Mouse (Mus musculus) liver, postnatal 0 days (tissue): ENCODE data around the gene Gm28048. TPM values are rescaled to one million over a fixed set of nuclear protein-coding genes. Genes with fewer than 3 reads are reported as not detected.

Experiments
- ATAC-seq: fragments of 200-750 bp; cut with Nextera tagmentation; 2 replicates; pipeline ENCODE4 v1.8.0; 2017; ENCODE audit warnings: mild to moderate bottlenecking, moderate library complexity
- DNase-seq: peaks from one replicate; pipeline ENCODE4 v3.0.0-alpha.2; 2016
- H3K27ac ChIP-seq: fragments of 300-500 bp; sonication (generic); 2 replicates; pipeline ENCODE4 v1.5.1; 2014; ENCODE audit warnings: antibody characterized with exemption, moderate library complexity, mild to moderate bottlenecking, low read depth
- H3K27me3 ChIP-seq: fragments of 300-500 bp; sonication (generic); 2 replicates; pipeline ENCODE4 v1.6.1; 2014; ENCODE audit warnings: low read length, control low read depth, mixed read lengths; ENCODE audit not compliant: insufficient read depth
- H3K36me3 ChIP-seq: fragments of 300-500 bp; sonication (generic); replicated peaks from 2 replicates; pipeline ENCODE4 v1.6.1; 2014; ENCODE audit warnings: mild to moderate bottlenecking, control low read depth, low read length, moderate library complexity, mixed read lengths; ENCODE audit not compliant: insufficient read depth
- H3K4me1 ChIP-seq: fragments of 300-500 bp; sonication (generic); 2 replicates; pipeline ENCODE4 v1.6.1; 2014; ENCODE audit warnings: antibody characterized with exemption, mild to moderate bottlenecking, control low read depth; ENCODE audit not compliant: insufficient read depth
- H3K4me2 ChIP-seq: fragments of 300-500 bp; sonication (generic); 2 replicates; pipeline ENCODE4 v1.6.1; 2014; ENCODE audit warnings: low read depth, mild to moderate bottlenecking, low read length, moderate library complexity, mixed read lengths
- H3K4me3 ChIP-seq: fragments of 300-500 bp; sonication (generic); 2 replicates; pipeline ENCODE4 v1.5.1; 2014; ENCODE audit warnings: low read depth, low read length
- H3K9ac ChIP-seq: fragments of 300-500 bp; sonication (generic); replicated peaks from 2 replicates; pipeline ENCODE4 v1.6.1; 2014; ENCODE audit warnings: mild to moderate bottlenecking, moderate library complexity
- H3K9me3 ChIP-seq: fragments of 300-500 bp; sonication (generic); 2 replicates; pipeline ENCODE4 v1.6.1; 2016; ENCODE audit warnings: mild to moderate bottlenecking, control low read depth, low read length, mixed read lengths
- CTCF ChIP-seq: sonication (generic); IDR thresholded peaks from 2 replicates; pipeline ENCODE4 v1.5.1; 2016; ENCODE audit warnings: antibody characterized with exemption, low read depth
- EP300 ChIP-seq: IDR thresholded peaks from 2 replicates; pipeline ENCODE4 v1.6.1; 2016; ENCODE audit warnings: antibody characterized with exemption, low read depth, mild to moderate bottlenecking
- WGBS: fragments of 180-500 bp; shearing (Covaris S2); extraction: QIAGEN DNeasy Blood & Tissue Kit; methylation state at CpG from one replicate; pipeline ENCODE4 v1.1.7; 2014; ENCODE audit not compliant: insufficient replicate concordance; 5-methylcytosine and 5-hydroxymethylcytosine counted together
- polyA plus RNA-seq: library from polyadenylated mRNA; unstranded; fragments of >200 nt; fragmentation: Nextera tagmentation; extraction: Ambion mirVana; gene quantifications from 2 replicates; pipeline ENCODE4 v1.2.1, GENCODE M21; 2015

The Gm28048 gene
- polyA plus RNA-seq, 1 experiment from 2014 or later, result 11.7 TPM

DNA sequence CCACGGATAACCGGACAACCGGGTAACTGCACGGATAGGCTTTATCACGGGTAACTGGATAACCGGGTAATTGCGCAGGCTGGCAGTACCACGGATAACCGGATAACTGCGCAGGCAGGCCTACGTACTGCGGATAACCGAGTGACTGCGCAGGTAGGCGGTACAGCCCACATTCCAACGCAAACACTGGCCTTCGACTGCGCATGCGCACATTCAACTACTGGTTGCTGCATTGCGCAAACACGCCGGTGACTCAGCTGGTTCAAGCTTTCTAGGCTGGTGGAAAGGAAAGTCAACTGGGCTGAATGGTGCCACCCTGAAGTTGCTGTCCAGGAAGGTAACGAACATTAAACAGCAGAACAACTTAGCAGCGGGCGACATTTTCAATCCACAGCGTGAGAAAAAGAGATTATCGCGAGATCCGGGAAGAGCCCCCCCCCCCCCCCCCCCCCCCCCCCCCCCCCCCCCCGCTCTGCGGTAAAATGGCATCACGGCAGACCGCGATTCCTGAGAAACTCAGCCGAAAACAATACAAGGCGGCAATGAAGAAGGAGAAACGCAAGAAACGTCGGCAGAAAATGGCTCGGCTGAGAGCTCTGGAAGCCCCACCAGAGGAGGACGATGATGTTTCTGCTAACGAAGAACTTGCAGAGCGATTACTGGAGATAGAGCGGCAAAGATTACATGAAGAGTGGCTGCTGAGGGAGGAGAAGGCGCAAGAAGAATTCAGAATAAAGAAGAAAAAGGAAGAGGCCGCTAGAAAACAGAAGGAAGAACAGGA, 9.0 kb downstream of the Gm28048 start:
- DNase-seq (peak; percentile 87), ATAC-seq (peak; percentile 77)
- Histone ChIP-seq H3K27me3 (no peaks in the 10 kb centered on the region), H3K27ac (peak overlapping the region; percentile 84), H3K9ac (peak overlapping the region; percentile 68), H3K36me3 (peaks cover 13% of the 10 kb centered on the region), H3K9me3 (no peaks in the 10 kb centered on the region; the same call in 1 of the 2 replicates), H3K4me2 (peak overlapping the region; percentile 74), H3K4me1 (peaks cover 12% of the 10 kb centered on the region), H3K4me3 (peak overlapping the region; percentile 60)
- no peak for TF ChIP-seq EP300
- TF ChIP-seq CTCF, result no peak
- WGBS, result 50% methylated on average over 44 of the region's 46 CpGs

DNA sequence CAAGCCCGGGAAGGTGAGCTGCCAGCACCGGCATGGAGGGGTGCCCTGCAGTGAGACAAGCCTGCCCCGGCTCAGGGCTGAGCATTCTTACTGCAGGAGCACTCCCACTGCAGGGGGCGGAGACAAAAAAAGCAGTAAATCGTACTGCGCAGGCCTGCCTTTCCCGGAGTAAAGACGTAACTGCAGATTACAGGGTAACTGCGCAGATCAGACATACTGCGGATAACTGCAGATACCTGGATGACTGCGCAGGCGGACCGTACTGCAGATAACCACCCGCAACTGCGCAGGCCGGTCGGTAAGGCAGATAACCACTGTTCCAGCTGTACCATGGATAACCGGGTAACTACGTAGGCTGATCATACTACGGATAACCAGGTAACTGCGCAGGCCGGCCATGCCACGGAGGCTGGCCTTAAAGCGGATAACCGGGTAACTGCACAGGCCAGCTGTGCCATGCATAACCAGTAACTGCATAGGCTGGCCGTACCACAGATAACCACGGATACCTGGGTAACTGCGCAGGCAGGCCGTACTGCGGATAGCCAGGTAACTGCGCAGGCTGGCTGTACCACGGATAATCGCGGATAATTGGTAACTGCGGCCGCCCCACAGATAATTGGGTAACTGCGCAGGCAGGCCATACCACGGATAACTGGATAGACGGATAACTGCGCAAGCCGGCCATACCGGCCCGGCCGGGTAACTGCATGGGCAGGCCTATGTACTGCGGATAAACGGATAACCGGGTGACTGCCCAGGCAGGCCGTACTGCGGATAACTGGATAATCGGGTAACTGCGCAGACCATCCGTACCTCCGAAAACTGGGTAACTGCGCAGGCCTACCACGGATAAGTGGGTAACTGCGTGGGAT, 9.8 kb downstream of the Gm28048 start, which contains the start of gene Zrsr1:
Zrsr1 (plus strand) TSS at position 171 of the 875 bp plus-strand sequence.
- TF ChIP-seq EP300 (peak; percentile 93), CTCF (0 out of 2 replicates have a peak, but pooled peaks have one; percentile 4)
- H3K9me3 ChIP-seq, result peaks cover 3% of the 10 kb centered on the region; the same call in 1 of the 2 replicates
- ATAC-seq, result peak; percentile 77
- DNase-seq, result peak; percentile 69
- peaks cover 12% of the 10 kb centered on the region for H3K4me1 ChIP-seq
- peak within 1 kb of the TSS; percentile 68 for H3K9ac ChIP-seq
- 47% methylated on average over 56 of the region's 56 CpGs for WGBS
- H3K27ac ChIP-seq, result peak within 1 kb of the TSS; percentile 84
- H3K4me3 ChIP-seq, result peak within 1 kb of the TSS; percentile 60
- no peaks in the 10 kb centered on the region for H3K27me3 ChIP-seq
- peaks cover 6% of the 10 kb centered on the region for H3K36me3 ChIP-seq
- H3K4me2 ChIP-seq, result peak within 1 kb of the TSS; percentile 74

DNA sequence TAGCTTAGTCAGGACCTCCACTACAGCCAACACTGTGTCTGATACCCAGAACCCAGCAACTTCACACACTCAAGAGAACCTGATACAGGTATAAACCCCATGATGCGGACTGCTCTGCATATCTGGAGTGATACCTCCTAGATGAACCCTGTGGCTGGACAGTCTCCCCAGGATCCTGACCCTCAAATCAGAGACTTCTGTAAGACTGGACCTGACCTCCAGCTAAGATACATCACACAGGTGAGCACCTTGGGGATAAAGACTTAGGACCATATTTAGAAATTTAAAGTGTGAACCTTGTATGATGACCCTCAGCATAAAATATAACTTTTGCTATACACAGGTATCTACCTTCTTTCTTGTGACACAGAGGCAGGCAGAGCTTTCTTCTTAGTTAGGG, 11.3 kb downstream of the Gm28048 start:
- ATAC-seq, result no peak
- 96% methylated on average over 1 of the region's 1 CpGs for WGBS
- H3K4me1 ChIP-seq, result peaks cover 2% of the 10 kb centered on the region

DNA sequence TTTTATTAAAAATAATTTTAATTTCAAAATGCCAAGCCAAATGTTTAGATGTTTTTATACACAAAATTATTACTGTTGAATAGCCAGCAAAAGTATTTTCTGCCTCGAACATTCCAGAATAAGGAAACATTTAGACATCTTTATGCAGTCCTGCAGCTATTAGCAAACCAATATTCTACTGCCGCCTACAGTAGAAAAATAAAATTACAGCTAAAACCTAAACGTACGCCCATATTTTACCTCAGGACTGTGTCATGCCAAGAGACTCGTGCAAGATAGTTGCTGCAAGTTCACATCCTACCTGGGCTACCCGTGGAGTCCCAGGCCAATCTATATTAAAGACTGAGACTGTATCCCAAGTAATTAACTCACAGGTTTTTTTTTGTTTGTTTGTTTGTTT, 12.4 kb downstream of the Gm28048 start:
- no peaks in the 10 kb centered on the region for H3K27me3 ChIP-seq
- no peak for DNase-seq
- no peak overlapping the region for H3K27ac ChIP-seq
- H3K9ac ChIP-seq, result no peak overlapping the region
- TF ChIP-seq EP300 (no peak), CTCF (peak; percentile 70)
- H3K4me2 ChIP-seq, result no peak overlapping the region
- ATAC-seq, result no peak
- WGBS, result 30% methylated on average over 6 of the region's 6 CpGs
- no peak overlapping the region for H3K4me3 ChIP-seq
- peaks cover 2% of the 10 kb centered on the region; the same call in 1 of the 2 replicates for H3K36me3 ChIP-seq
- peaks cover 8% of the 10 kb centered on the region; the same call in 1 of the 2 replicates for H3K9me3 ChIP-seq
- H3K4me1 ChIP-seq, result no peaks in the 10 kb centered on the region

More for the DNA sequence above, 11.3 kb downstream of the Gm28048 start:
- Histone ChIP-seq H3K27me3 (no peaks in the 10 kb centered on the region), H3K4me3 (no peak overlapping the region), H3K36me3 (peaks cover 2% of the 10 kb centered on the region; the same call in 1 of the 2 replicates), H3K9me3 (peaks cover 8% of the 10 kb centered on the region; the same call in 1 of the 2 replicates), H3K27ac (no peak overlapping the region), H3K4me2 (no peak overlapping the region), H3K9ac (no peak overlapping the region)
- DNase-seq, result no peak
- no peak for TF ChIP-seq CTCF
- TF ChIP-seq EP300, result no peak

DNA sequence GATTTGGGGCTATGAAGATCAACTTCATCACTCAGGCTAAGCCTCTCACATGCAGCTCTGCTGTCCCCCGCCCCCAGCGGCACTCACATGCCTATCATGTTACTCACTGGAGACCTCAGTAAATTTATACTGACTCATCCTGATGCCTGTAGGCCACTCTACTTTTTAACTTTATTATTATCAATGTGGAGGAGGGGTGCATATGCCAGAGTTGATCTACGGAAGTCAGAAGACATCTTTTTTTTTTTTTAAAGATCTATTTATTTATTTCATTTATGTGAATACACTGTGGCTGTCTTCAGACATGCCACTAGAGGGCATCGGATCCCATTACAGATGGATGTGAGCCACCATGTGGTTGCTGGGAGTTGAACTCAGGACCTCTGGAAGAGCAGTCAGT, 16.4 kb downstream of the Gm28048 start:
- Histone ChIP-seq H3K4me1 (no peaks in the 10 kb centered on the region), H3K9ac (no peak overlapping the region), H3K27me3 (no peaks in the 10 kb centered on the region), H3K4me3 (no peak overlapping the region), H3K36me3 (peaks cover 2% of the 10 kb centered on the region; the same call in 1 of the 2 replicates), H3K27ac (no peak overlapping the region), H3K9me3 (peaks cover 8% of the 10 kb centered on the region; the same call in 1 of the 2 replicates), H3K4me2 (no peak overlapping the region)
- TF ChIP-seq CTCF, result peak; percentile 57
- no peak for TF ChIP-seq EP300
- no peak for DNase-seq
- ATAC-seq, result no peak
- WGBS, result 80% methylated on average over 4 of the region's 4 CpGs
